Mouse (Mus musculus): ENCODE results near the gene Gm45140.

- no peak for TF ChIP-seq POLR2A (IDR thresholded peaks at IDR 0.05; ENCODE audit: insufficient read depth, low read depth, low read length)
- TF ChIP-seq CTCF (IDR thresholded peaks at IDR 0.05; ENCODE audit: insufficient read depth, low read depth, low read length) = no peak
Observed at GRCm38 (mm10) chr6:87849780-87850154, 14.2 kb upstream of the Gm45140 start.

Data from olfactory bulb, adult 2 months (tissue).